Comparison of ENCODE assay signal across 11 mouse cellular contexts in genomic region chr5:47273389-47274255, GRCm38 (mm10).
DNase-seq lines count a peak whose midpoint lies in the region; ATAC-seq and TF ChIP-seq lines count a peak whose summit lies in the region.
"Had no signal": no experiment of that assay in that cellular context is flagged by ENCODE, and none has a peak within 500 bp of the region (broad histone marks: within the 10 kb centered on the region; RNA-seq: fewer than 3 reads in every experiment).

No protein-coding gene starts in this region.

- no peak overlapping the region for H3K9ac ChIP-seq in midbrain, embryonic 12.5 days (replicated peaks)
- H3K9ac ChIP-seq in midbrain, embryonic 14.5 days (replicated peaks; ENCODE audit: low read length): no peak overlapping the region
- no peak overlapping the region for H3K9ac ChIP-seq in stomach, embryonic 14.5 days (replicated peaks; ENCODE audit: low read depth, low read length)
- H3K9ac ChIP-seq: hindbrain, embryonic 12.5 days; limb, embryonic 12.5 days had no signal

- no peak for TF ChIP-seq CTCF in cerebellum, adult 2 months (IDR thresholded peaks at IDR 0.05; ENCODE audit: borderline replicate concordance, insufficient read depth, low read depth, low read length)

- 0 out of 2 replicates have a peak, but pooled peaks cover 4% of the 10 kb centered on the region for H3K4me1 ChIP-seq in midbrain, embryonic 12.5 days
- H3K4me1 ChIP-seq in midbrain, embryonic 14.5 days (ENCODE audit: control insufficient read depth, insufficient read depth, low read length): no peaks in the 10 kb centered on the region
- H3K4me1 ChIP-seq in stomach, embryonic 14.5 days (ENCODE audit: control insufficient read depth, insufficient read depth, low read length): peaks cover 15% of the 10 kb centered on the region; the same call in 1 of the 2 replicates
- no peaks in the 10 kb centered on the region for H3K4me1 ChIP-seq in cerebellum, adult 2 months (ENCODE audit: control insufficient read depth, insufficient read depth, low read length)
- H3K4me1 ChIP-seq: hindbrain, embryonic 12.5 days had no signal

- no peaks in the 10 kb centered on the region for H3K9me3 ChIP-seq in midbrain, embryonic 12.5 days
- H3K9me3 ChIP-seq in midbrain, embryonic 14.5 days (ENCODE audit: control insufficient read depth, low read length): no peaks in the 10 kb centered on the region
- H3K9me3 ChIP-seq in stomach, embryonic 14.5 days (ENCODE audit: control insufficient read depth, low read depth, low read length): no peaks in the 10 kb centered on the region
- H3K9me3 ChIP-seq: hindbrain, embryonic 12.5 days; limb, embryonic 12.5 days had no signal

- H3K36me3 ChIP-seq in midbrain, embryonic 12.5 days: no peaks in the 10 kb centered on the region
- no peaks in the 10 kb centered on the region for H3K36me3 ChIP-seq in midbrain, embryonic 14.5 days (ENCODE audit: control insufficient read depth, insufficient read depth, low read length)
- no peaks in the 10 kb centered on the region for H3K36me3 ChIP-seq in stomach, embryonic 14.5 days (ENCODE audit: control insufficient read depth, insufficient read depth, low read length)
- H3K36me3 ChIP-seq: hindbrain, embryonic 12.5 days; limb, embryonic 12.5 days had no signal

- no peak for TF ChIP-seq POLR2A in cerebellum, adult 2 months (IDR thresholded peaks at IDR 0.05; ENCODE audit: borderline replicate concordance, insufficient read depth, low read length)

- WGBS in midbrain, embryonic 12.5 days: 70% methylated on average over 9 of the region's 9 CpGs
- 55% methylated on average over 9 of the region's 9 CpGs for WGBS in midbrain, embryonic 14.5 days
- 33% methylated on average over 9 of the region's 9 CpGs for WGBS in stomach, embryonic 14.5 days
- WGBS in cerebellum, adult 2 months: 25% methylated on average over 9 of the region's 9 CpGs

- no peak overlapping the region for H3K4me2 ChIP-seq in midbrain, embryonic 12.5 days (replicated peaks)
- H3K4me2 ChIP-seq in midbrain, embryonic 14.5 days (ENCODE audit: low read length): no peak overlapping the region
- no peak overlapping the region for H3K4me2 ChIP-seq in stomach, embryonic 14.5 days (replicated peaks; ENCODE audit: low read depth, low read length)
- H3K4me2 ChIP-seq: hindbrain, embryonic 12.5 days; limb, embryonic 12.5 days had no signal

- ATAC-seq in midbrain, embryonic 12.5 days (ENCODE audit: low FRiP score, low read depth): peak; percentile 48; the same call in 1 of the 2 replicates
- ATAC-seq in midbrain, embryonic 14.5 days (ENCODE audit: low FRiP score, low TSS enrichment): no peak
- peak; percentile 65 for ATAC-seq in stomach, embryonic 14.5 days (ENCODE audit: insufficient number of reproducible peaks, insufficient read depth, low FRiP score, low read depth)

- H3K27me3 ChIP-seq in midbrain, embryonic 12.5 days: no peaks in the 10 kb centered on the region
- no peaks in the 10 kb centered on the region for H3K27me3 ChIP-seq in midbrain, embryonic 14.5 days (ENCODE audit: control insufficient read depth, insufficient read depth, low read length)
- H3K27me3 ChIP-seq in stomach, embryonic 14.5 days (ENCODE audit: control insufficient read depth, insufficient read depth, low read length): no peaks in the 10 kb centered on the region
- no peaks in the 10 kb centered on the region; the same call in 1 of the 2 replicates for H3K27me3 ChIP-seq in cerebellum, adult 2 months (ENCODE audit: control insufficient read depth, insufficient read depth, low read length)
- H3K27me3 ChIP-seq: hindbrain, embryonic 12.5 days; limb, embryonic 12.5 days had no signal

- H3K27ac ChIP-seq in midbrain, embryonic 12.5 days (replicated peaks): no peak overlapping the region
- H3K27ac ChIP-seq in midbrain, embryonic 14.5 days (replicated peaks; ENCODE audit: low read depth, low read length): no peak overlapping the region
- H3K27ac ChIP-seq in stomach, embryonic 14.5 days (ENCODE audit: low read length): no peak overlapping the region
- no peak overlapping the region for H3K27ac ChIP-seq in cerebellum, adult 2 months (ENCODE audit: insufficient read depth, low read length)
- H3K27ac ChIP-seq: hindbrain, embryonic 12.5 days; limb, embryonic 12.5 days had no signal

- peak; percentile 12 for DNase-seq in heart, adult 18-20 months
- no peak for DNase-seq in heart, adult 11 months
- DNase-seq in midbrain, embryonic 14.5 days: no peak
- DNase-seq in heart, postnatal 4 days: peak; percentile 14
- DNase-seq in cerebellum, adult 2 months: no peak
- no peak for DNase-seq in layer of hippocampus, postnatal 14 days (ENCODE audit: low spot score in 2 of 2)
- DNase-seq: cerebellum, adult 8-10 months had no signal

- no peak overlapping the region for H3K4me3 ChIP-seq in midbrain, embryonic 12.5 days
- H3K4me3 ChIP-seq in midbrain, embryonic 14.5 days (replicated peaks; ENCODE audit: low read depth, low read length): no peak overlapping the region
- no peak overlapping the region for H3K4me3 ChIP-seq in stomach, embryonic 14.5 days (ENCODE audit: low read depth, low read length)
- H3K4me3 ChIP-seq in cerebellum, adult 2 months (replicated peaks; ENCODE audit: insufficient read depth, low read depth, low read length): no peak overlapping the region
- H3K4me3 ChIP-seq: hindbrain, embryonic 12.5 days; limb, embryonic 12.5 days had no signal

Comparison
In these comparisons a context has a peak if more than half of its experiments do, and no peak if none do; other contexts are left out.
1. DNase-seq: peak in heart, adult 18-20 months (2 of 2) and heart, postnatal 4 days (single experiment); none in heart, adult 11 months (single experiment), midbrain, embryonic 14.5 days (single experiment), cerebellum, adult 2 months (0 of 2) and layer of hippocampus, postnatal 14 days (0 of 2).